Mouse (Mus musculus): ENCODE results near the gene Adra1b. TPM values are rescaled to one million over a fixed set of nuclear protein-coding genes. Genes with fewer than 3 reads are reported as not detected.

Adra1b gene
- total RNA-seq, 4 experiments from 2014 or later = 3.7 to 6.2 (median 5.6) TPM

DNA sequence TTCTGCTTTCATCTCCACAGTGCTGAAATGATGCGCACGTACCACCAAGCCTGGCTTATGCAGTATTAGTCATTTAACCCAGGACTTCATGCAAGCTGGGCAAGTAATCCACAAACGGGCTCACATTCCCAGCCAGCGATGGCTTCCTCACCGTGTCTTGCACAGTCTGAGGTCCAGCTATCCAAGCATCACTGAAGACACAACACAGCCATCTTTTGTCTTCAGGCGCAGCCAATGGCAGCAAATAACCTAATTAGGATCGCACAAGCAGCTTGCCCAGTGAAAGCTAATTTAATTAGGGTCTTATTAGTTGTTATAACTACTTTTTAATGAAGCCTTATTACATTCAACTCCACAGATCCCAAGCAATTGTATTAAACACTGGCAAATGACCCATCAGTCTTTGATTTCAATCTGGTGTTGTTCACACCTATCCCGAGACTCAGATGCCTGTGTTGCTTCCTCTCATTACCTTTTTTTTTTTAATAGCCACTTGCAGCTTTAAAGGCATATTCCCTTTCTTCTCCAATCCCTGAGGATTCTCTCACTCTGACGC, 83.6 kb downstream of the Adra1b start:
- DNase-seq = no peak

DNA sequence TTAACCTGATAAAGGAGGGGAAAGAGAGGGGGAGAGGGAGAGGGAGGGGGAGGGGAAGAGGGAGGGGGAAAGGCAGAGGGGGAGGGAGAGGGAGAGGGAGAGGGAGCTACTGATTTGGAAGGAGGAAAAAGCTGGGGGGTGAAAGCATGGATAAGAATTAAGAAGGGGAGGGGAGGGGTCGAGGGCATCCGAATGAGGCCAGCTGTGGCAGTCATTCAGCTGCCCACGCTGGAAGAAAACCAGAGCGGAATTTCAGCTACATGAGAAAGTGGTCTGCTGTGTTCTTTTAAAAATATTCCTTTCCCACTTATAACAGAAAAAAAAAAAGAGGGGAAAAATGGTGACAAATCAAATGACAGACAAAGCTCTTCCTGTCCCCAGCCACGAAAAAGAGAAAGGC, 88.5 kb downstream of the Adra1b start:
- no peak for DNase-seq

- no peak for DNase-seq
Measured at GRCm38 (mm10) chr11:43807732-43808131, 93.3 kb downstream of the Adra1b start.

DNA sequence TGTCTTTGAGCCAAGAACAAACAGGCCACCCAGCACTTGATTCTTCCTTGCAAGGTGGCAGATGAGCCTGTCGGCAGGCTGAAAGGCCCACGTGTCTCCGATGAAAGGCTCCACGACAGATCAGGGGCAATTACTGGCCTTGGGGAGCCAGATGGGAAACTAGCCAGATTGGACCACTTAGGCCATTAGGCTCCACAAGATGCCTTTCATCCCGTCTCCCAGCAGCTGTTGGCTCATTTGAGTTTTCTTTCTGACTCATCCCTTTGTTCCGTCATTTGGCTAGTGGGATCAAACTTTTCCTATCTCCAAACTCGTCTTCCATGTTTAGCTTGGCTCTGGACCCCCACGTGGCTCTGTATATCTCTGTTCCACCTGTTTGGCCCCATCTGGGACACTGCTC, 105.0 kb downstream of the Adra1b start:
- no peak for DNase-seq

- no peak for DNase-seq
Measured at GRCm38 (mm10) chr11:43790446-43790845, 110.6 kb downstream of the Adra1b start.

DNA sequence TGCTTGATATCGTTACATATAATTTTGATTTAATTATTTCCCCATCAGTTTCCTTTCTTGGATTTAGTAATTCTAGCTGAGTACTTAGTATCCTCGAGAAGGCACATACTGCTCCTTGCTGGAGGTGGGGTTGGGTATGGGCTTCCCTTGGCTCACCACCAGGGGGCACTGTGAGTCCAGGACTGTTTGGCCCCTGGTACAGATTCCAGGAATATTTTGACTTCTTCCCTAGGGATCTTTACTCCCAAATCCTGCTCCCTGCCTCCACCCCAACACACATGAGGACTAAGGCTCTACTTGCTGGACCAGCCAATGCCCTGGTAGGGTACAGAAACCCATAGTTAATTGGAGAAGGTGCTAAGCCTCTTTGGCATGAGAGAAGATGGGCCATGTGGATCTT, 117.2 kb downstream of the Adra1b start:
- peak; percentile 28 for DNase-seq

DNA sequence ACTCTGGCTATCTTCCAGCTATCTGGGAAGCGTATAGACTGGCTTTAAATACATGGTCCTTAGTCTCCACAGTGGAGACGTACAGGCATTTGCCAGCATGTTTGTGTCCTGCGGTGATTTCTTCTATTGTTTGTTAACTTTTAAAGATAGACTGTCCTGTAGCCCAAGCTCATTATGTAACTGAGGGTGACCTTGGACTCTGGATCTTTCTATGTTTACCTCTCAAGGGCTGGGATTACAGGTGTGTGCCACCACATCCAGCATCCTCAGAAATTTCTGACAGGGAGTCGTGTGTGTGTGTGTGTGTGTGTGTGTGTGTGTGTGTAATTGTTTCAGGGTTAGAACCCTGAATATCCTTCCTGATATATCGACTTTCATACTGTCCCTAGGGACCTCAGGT, 117.9 kb downstream of the Adra1b start:
- no peak for DNase-seq

DNA sequence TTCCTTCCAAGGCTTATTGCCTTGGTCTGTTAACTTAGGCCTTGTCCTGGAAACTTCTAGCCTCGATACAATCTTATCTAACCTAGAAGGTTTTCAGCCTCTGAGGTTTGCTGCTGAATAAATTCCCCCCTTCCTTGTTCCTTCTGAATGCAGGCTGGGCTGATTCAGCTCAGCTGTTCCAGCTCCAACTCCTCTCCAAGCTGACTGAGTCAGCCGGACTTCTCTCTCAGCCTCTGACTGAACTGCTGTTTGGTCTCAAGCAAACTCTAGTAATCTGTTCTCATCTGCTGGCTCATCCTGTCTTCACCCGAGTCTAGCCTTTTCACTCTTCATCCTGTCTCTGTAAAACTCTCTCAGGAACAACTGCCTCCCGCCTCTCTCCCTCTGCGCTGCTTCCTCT, 121.5 kb downstream of the Adra1b start:
- no peak for DNase-seq

DNA sequence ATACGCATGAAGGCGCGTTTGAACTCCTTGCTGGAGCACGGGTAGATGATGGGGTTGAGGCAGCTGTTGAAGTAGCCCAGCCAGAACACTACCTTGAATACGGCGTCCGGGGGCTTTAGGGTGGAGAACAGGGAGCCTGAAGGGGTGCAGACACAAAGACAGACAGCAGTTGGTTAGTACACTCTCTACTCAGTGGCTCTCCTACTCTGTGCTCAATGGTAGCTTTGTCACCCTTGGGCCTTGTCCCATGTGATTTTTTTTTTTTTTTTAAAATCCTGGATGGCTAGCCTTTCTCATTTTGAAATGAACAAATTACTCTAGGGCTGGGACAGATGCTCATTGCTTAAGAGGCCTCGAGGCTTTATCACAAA, 124.7 kb downstream of the Adra1b start:
- DNase-seq = no peak

DNA sequence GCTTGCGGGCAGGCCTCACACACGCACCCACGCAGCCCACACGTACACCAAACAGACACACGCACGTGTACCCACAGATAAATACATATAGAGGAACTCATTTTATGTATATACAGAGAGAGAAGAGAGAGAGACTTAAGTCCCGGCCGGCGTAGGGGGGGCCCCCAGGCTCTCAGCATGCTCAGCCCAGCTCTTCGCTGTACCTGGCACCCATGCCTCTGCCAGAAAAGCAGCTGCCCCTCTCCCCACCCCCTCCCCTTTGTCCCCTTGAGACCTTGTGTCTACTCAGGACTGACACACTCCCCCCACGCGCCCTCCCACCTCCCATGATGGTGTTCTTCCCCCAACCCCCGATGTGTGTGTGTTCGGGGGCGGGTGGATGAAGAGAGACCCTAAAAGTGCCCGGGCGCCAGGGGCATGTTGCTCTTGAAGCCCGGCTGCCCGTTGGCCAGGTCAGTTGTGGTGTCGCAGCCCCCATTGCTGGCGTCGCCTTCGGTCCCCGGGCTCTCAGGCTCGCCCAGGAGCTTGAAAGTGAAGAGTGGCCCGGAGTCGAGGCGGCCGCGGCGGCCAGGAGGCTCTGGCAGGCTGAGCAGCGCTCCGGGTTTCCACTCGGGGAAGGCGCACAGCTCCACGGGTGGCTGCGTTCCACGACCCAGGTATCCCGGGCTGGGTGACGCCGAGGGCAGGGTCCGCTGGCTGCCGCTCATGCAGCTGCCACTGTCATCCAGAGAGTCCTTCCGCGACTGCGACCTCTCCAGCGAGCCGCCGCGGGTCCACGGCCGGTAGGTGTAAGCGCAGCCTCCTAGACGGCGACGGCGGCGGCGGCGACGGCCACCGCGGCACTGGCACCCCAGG, 125.3 kb downstream of the Adra1b start:
- DNase-seq = no peak

- no peak for DNase-seq
Measured at GRCm38 (mm10) chr11:43773725-43774124, 127.3 kb downstream of the Adra1b start.

- no peak for DNase-seq
Measured at GRCm38 (mm10) chr11:43770110-43770509, 130.9 kb downstream of the Adra1b start.

DNA sequence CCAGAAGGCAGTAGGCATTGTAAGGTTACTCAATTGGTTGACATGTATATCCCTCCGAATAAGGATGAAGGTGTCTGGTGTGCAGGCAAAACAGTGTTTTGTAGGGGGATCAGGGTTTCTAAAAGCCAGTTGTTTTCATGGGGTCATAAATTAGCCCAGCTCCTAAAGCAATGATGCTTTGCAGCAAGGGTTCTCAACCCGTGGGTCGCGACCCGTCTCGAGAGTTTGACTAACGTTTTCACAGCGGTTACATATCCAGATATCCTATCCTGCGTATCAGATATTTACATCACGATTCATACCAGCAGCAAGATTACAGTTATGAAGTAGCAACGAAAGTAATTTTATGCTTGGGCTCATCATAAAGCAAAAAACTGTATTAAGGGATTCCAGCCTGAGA, 133.3 kb downstream of the Adra1b start:
- DNase-seq = no peak

GRCm38 (mm10) chr11:43766922-43767648, 133.9 kb downstream of the Adra1b start:
- peak; percentile 44 for DNase-seq

GRCm38 (mm10) chr11:43758436-43758835, 142.6 kb downstream of the Adra1b start:
- DNase-seq = no peak

DNA sequence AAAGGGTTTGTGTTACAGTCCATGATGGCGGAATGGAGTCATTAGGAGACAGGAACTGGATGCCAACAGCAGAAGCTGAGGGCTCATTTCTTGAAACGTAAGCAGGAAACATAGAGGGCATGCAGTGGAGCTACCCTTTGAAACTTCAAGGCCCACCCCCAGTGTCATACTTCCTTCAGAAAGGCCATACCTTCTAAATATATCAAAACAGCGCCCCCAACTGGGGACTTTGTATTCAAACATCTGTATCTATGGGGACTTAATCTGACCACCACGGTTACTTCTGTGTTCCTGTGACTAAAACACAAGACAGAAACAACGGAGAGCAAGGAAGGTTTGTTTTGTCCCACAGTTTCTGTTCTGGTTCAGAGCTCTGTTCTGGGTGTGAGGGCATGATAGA, 145.6 kb downstream of the Adra1b start:
- DNase-seq = no peak

DNA sequence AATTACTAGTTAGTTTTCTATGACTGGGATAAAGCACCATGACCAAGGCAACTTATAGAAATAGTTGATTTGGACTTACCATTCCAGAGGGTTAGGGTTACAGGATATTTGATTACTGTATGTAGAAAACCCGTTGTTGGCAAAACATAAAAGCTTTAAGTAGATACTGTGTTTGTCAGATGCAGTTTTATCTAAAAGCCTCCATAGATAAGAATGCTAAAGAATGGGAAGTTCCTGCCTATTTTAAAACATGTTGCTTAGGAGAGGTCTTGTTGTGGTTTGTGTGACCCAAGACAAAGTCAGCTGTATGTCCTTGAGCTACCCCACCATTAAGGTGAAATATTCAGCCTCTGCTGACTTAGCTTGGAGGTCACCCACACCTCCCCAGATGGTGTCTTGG, 146.4 kb downstream of the Adra1b start:
- no peak for DNase-seq

DNA sequence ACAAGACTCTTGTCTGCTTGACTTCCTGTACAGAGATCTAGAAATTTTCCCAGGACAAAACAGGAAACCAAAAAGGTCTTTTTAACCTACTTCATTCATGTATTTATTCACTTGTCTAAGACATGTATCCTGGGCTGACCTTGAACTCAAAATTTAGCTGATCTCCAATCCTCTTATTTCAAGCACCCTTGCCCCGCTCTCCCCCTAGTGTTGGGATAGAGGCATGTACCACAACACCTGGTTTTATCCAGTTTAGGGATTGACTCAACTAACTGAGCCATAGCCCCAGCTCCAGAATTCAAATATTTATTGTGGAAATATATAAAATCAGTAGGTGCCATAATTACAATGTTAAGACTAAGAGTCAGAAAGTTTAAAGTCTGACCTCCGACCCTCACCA, 149.5 kb downstream of the Adra1b start:
- no peak for DNase-seq

GRCm38 (mm10) chr11:43747233-43748226, 153.5 kb downstream of the Adra1b start, which contains the start of gene Ttc1:
Ttc1 (minus strand) TSS chr11:43748008.
- peak; percentile 95 for DNase-seq

DNA sequence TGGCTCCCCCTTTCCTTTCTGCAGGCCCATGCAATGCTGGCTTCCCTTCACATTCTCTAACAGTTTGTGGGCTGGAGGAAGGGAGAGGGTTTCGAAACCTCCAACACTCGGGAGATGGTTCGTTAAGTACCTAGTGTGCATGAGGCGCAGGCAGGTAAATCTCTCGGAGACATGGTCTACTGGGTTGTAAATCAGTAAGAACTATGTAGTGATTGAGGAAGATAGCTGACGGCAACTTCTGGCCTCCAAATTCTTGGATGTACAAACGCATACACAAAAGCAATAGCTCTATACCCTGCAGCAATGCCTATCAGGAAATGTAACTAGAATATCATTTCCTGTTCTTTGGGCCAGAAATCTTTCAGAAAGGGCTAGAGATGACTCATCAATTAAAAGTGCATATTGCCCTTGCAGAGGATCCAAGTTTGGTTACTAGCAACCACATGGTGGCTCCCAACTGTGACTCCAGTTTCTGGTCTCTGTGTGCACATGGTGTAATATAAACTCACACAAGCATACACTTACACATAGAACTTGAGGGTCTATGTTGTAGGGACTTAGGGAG, 172.2 kb downstream of the Adra1b start:
- DNase-seq = no peak

- no peak for DNase-seq
Measured at GRCm38 (mm10) chr11:43727796-43728195, 173.2 kb downstream of the Adra1b start.

Data from adrenal gland, adult 8-10 months (tissue).